Mouse (Mus musculus) 3134 (cell line): ENCODE results near the gene Olfr282.
"Not testable (repeated sequence)": the region's sequence is repeated elsewhere in the genome, so short reads cannot be mapped to it uniquely, and the experiment has no call there.

Experiments
- DNase-seq: peaks from one replicate; pipeline ENCODE4 v3.0.0-alpha.2; 2011; ENCODE audit warnings: low spot score; ENCODE audit not compliant: insufficient read length; ENCODE audit errors: extremely low read depth

Olfr282 gene

DNA sequence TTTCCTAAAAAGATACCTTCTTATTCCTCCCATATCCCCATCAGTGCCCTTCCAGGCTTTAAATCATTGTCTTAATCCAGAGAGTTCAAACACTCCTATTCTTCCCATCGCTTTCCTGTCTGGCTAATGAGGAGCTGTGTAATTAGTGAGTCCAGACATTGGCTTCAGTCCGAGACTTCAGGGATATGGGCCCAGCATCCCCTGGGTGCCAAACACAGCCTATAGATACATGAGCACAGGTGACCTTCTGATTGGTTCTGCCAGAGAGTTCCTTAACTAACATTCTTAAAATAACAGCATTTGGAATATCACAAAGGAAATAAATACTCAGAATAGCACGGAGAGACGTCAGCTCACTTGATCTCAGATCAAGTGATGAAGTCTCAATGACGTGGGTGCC, at the start of gene Olfr282:
TSS of gene Olfr282 (plus strand) at position 301 of the 400 bp plus-strand sequence.
- DNase-seq = not testable (repeated sequence)

DNA sequence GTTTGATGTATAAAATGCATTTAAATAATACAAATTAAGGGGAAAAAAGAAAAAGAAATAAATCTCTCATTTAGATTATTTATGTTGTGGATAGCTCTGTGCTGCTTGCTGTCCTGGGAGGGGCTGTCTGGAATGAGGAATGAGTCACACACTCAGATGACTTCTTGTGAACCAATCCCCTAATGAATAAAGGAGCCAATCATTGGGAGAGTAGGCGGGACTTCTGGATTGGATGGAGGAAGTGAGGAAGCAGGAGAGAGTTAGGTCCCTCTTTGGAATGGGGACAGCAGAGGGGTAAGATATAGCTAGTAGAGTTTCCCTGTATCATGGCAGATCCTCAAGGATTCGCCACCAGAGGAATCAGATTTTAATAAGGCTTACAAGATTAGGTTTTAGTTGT, 43.4 kb upstream of the Olfr282 start:
- DNase-seq = peak; percentile 16

DNA sequence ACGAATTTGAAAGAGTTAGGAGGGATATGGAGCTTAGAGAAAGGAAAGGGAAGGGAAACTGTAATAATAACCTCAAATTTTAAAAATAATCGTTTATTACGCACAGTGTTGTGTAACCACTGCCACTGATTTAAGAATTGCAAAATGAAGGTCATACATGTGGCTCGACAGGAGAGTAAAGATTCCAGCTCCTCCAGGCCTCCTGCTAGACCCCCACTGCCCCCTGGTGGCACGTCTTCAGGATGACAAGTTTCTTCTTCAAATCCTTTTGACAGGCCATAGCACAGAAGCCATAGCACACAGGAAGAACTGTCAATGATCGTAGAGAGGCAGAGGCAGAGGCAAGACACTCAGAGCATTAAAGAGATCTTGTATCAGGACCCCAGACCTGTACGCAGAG, 41.2 kb upstream of the Olfr282 start:
- DNase-seq = peak; percentile 42

- no peak for DNase-seq
Measured at GRCm38 (mm10) chr15:98391081-98391902, 39.7 kb upstream of the Olfr282 start.

- DNase-seq = no peak
Measured at GRCm38 (mm10) chr15:98391903-98392187, 39.2 kb upstream of the Olfr282 start.

GRCm38 (mm10) chr15:98397136-98397535, 33.9 kb upstream of the Olfr282 start:
- no peak for DNase-seq

DNA sequence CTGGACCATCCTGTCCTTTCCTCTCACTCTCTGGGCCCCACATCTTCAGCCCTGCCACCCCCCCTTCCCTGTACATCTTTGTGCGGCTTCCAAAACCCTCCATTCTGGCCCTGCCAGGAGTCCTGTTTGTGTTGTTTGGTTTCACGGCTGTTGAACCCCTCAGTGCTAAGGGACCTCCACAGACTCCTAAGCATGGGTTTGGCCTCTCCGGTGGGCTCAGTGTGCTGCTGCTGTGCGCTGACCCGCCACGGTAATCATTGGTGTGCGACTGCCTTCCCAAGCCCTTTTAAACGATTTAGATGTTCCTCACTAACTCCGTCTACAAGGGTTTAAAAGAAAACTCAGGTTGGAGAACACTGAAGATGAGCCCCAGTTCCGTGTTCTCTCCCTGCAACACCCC, 28.7 kb upstream of the Olfr282 start:
- no peak for DNase-seq

DNA sequence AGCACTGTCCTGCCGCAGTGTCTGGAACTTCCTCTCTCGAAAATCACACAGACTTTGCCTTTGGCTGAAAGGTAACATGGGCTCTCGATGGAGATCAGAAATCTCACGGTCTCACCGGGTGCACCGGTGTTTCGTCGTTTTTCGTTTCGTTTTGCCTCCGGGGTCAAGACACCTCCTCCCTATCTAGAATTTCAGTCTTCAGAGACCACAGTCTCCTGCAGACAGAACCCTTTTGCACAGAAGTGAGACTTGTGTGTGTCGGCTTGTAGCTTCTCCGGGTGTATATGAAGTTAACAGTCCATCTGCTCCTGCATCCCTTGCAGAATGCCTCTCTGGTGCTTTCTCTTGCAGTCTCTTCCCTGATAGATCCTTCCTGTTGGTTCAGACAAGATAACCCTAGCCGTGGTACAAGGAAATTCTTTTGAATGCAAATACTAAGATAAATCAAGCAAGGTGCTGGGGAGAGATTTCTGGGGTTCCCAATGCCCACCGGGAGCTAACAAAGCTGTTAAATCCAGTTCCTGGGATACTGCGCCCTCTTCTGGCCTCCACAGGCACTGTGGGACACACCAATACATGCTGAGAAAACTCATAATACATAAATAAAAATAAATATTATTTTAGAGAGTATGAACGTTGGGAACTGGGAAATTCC, 22.5 kb upstream of the Olfr282 start:
- DNase-seq = no peak

- no peak for DNase-seq
Measured at GRCm38 (mm10) chr15:98409635-98410034, 21.4 kb upstream of the Olfr282 start.

GRCm38 (mm10) chr15:98410249-98410648, 20.8 kb upstream of the Olfr282 start:
- DNase-seq = no peak

- DNase-seq = no peak
Measured at GRCm38 (mm10) chr15:98415996-98416395, 15.0 kb upstream of the Olfr282 start.

GRCm38 (mm10) chr15:98416802-98417201, 14.2 kb upstream of the Olfr282 start:
- not testable (repeated sequence) for DNase-seq

DNA sequence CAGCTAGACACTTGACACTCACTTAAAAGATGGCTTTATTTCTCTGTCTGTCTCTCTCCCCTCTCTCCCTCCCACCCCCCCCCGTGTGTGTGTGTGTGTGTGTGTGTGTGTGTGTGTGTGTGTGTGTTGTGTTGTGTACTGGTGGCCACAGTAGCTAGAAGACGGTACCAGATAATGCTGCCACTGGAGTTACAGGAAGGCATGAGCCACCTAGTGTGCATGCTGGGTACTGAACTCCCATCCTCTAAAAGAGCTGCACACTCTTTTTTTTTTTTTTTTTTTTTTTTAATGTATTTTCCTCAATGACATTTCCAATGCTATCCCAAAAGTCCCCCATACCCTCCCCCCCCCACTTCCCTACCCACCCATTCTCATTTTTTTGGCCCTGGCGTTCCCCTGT, 13.7 kb upstream of the Olfr282 start:
- DNase-seq = not testable (repeated sequence)

DNA sequence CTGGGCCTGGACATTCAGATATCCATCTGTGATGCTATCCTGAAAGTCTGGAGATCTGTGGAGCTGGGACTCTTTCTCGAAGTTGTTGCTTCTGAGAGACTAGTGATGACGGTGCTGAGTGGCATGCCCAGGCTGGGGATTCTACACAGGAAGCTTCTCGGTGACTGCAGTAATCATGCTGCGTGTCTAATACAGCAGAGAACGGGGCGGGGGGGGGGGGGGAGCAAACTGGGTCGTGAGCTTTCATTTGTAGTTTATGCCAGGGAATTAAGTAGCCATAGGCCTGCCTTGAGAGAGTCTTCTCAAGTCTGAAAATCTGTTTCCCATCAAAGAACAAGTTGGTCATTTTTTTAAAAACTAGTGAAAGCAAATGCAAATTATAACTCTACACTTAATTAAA, 12.9 kb upstream of the Olfr282 start:
- DNase-seq = no peak

DNA sequence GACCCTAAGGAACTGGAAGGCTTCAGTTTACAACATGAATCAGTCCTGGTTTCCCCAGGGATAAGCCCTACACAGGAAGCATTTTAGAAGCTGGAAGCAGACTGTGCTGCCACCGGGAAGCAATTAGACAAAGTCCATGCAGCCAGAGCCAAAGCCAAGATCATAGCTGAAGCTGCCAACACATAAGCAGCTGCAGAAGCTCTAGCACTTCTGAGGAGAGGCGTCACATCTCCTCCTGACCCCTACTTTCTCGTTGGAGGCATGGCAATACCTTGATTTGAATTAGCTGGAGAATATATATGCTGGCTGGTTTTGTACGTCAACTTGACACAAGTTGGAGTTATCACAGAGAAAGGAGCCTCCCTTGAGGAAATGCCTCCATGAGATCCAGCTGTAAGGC, 10.1 kb upstream of the Olfr282 start:
- DNase-seq = no peak

GRCm38 (mm10) chr15:98424326-98424725, 6.7 kb upstream of the Olfr282 start:
- no peak for DNase-seq

DNA sequence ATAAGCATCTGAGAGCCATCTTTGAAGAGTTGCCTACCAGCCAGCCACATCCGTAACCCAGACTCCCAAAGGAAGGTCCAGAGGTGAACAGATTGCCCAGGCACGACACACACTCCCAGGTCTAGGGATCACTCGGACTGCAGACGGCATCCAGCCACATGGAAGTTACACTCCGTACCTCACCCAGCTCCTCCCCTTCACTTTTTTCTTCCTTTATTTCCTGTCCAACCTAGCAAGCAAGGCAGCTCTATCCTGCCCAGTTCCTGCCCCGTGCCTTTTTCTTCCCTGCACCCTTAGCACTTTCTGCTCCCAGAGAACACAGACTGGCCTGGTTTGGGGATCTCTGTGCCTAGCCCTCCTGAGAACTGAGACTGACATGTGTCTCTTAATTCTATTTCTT, 6.3 kb upstream of the Olfr282 start:
- DNase-seq = no peak

- no peak for DNase-seq
Measured at GRCm38 (mm10) chr15:98425188-98425587, 5.8 kb upstream of the Olfr282 start.

- DNase-seq = no peak
Measured at GRCm38 (mm10) chr15:98444561-98444960, 13.5 kb downstream of the Olfr282 start.

GRCm38 (mm10) chr15:98448521-98448920, 17.5 kb downstream of the Olfr282 start:
- no peak for DNase-seq

DNA sequence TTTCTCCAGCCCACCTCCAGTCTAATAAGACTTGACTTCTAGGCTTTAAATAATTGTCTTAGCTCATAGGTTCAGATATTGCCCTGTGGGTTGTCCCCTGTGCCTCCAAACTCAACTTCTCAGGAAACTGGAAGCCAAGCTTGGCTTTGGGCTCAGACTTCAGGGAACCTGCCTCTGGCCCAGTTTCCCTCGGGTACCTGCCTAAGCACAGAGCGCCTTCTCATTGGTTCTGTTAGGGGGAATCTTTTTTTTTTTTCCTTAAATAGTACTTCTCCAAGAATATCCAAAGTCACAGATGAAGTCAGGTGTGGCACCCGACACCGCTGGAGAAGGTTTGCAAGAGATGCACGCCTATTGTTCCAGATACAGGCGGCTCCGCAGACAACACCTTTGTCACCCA, 21.3 kb downstream of the Olfr282 start, which contains the start of gene Olfr281:
TSS of gene Olfr281 (plus strand) at position 301 of the 400 bp plus-strand sequence.
- no peak for DNase-seq

DNA sequence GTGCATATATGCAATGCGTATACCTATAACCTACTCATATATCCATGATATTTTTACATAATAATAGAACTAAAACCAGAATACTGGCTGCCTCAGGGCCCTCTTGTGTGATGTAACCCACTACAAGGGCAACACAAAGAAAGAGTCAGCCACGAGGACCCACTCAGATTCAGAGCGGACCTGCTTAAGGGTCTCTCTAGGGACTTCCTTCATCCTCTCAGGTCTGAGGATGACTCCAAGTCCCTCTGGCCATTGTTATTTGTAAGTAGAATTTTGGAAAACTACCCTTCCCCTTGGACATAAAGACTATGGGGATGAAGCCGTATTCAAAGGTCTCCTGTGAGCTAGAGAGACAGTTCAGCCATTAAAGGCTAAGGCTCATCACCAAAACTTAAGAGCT, 38.6 kb downstream of the Olfr282 start, which contains the start of gene OR5BS1P:
TSS of gene OR5BS1P (plus strand) at position 301 of the 400 bp plus-strand sequence.
- no peak for DNase-seq
